Mouse (Mus musculus) heart, adult 2 months (tissue): ENCODE results near the gene Trmu.

Source experiments
- CTCF ChIP-seq: fragments of 200-600 bp; IDR thresholded peaks from 2 replicates; pipeline ENCODE4 v1.8.1; 2022; ENCODE audit warnings: antibody characterized with exemption, mild to moderate bottlenecking, moderate library complexity
- EP300 ChIP-seq: fragments of 200-500 bp; IDR thresholded peaks from 2 replicates; pipeline ENCODE4 v1.6.1; 2011; ENCODE audit warnings: low read depth, low read length, control low read depth; ENCODE audit not compliant: insufficient read depth

- 0 out of 2 replicates have a peak, but pooled peaks have one; percentile 5 for TF ChIP-seq CTCF
- TF ChIP-seq EP300, result 0 out of 2 replicates have a peak, but pooled peaks have one; percentile 6
These were observed 19.6 kb upstream of the Trmu start, which contains the start of gene Gtse1 for GRCm38 (mm10) chr15:85859490-85860031.
